Mouse (Mus musculus) gastrocnemius, postnatal 25 days (tissue): ENCODE measurements around the gene Neu2. TPM values are rescaled to one million over a fixed set of nuclear protein-coding genes. Genes with fewer than 3 reads are reported as not detected.

Source experiments
- total RNA-seq, 2 experiments: library from RNA; stranded (reverse); gene quantifications; 1 replicate in 1 of 2; 2 replicates in 1 of 2; pipeline ENCODE4 v1.2.3; 2021

Neu2 gene
- total RNA-seq, 2 experiments from 2014 or later = 15.8 to 18.7 TPM

Other genes with a start within 250 kb of the Neu2 start
- 1 to 10 TPM; 6.4 to 8.5 TPM for gene Efhd1, start 245.5 kb upstream of the Neu2 start, total RNA-seq
- 10 to 100 TPM; 31.6 to 34.7 TPM for gene Gigyf2, start 182.9 kb upstream of the Neu2 start, total RNA-seq
- gene Kcnj13, start 115.2 kb upstream of the Neu2 start, total RNA-seq = not detected
- gene Snorc, start 39.6 kb upstream of the Neu2 start, total RNA-seq = not detected
- gene Ngef, start 64.0 kb downstream of the Neu2 start, total RNA-seq = under 1 TPM; 0.28 to 0.35 TPM
- gene Inpp5d, start 110.4 kb downstream of the Neu2 start, total RNA-seq = 1 to 10 TPM; 1.9 to 5.3 TPM
- gene Atg16l1, start 246.0 kb downstream of the Neu2 start, total RNA-seq = 10 to 100 TPM; 16.1 to 17.6 TPM